Mouse (Mus musculus) limb, embryonic 11.5 days (tissue): ENCODE data around the gene Rcan1. TPM values are rescaled to one million over a fixed set of nuclear protein-coding genes. Genes with fewer than 3 reads are reported as not detected.

Experiments
- ATAC-seq: fragments of 200-750 bp; cut with Nextera tagmentation; 2 replicates; pipeline ENCODE4 v1.8.0; 2017; ENCODE audit warnings: low read depth; ENCODE audit not compliant: insufficient number of reproducible peaks, low FRiP score, low TSS enrichment
- DNase-seq: peaks from one replicate; pipeline ENCODE4 v3.0.0-alpha.2; 2015; ENCODE audit warnings: low spot score
- H3K27ac ChIP-seq: fragments of 300-500 bp; sonication (generic); replicated peaks from 2 replicates; pipeline ENCODE4 v1.5.1; 2014; ENCODE audit warnings: low read depth, mild to moderate bottlenecking, low read length
- H3K27me3 ChIP-seq: fragments of 300-500 bp; sonication (generic); 2 replicates; pipeline ENCODE4 v1.6.1; 2014; ENCODE audit warnings: mild to moderate bottlenecking, low read length, mixed read lengths; ENCODE audit not compliant: control insufficient read depth, insufficient read depth
- H3K36me3 ChIP-seq: fragments of 300-500 bp; sonication (generic); 2 replicates; pipeline ENCODE4 v1.6.1; 2014; ENCODE audit warnings: mild to moderate bottlenecking, low read length, moderate library complexity, mixed read lengths; ENCODE audit not compliant: control insufficient read depth, insufficient read depth
- H3K4me1 ChIP-seq: fragments of 300-500 bp; sonication (generic); 2 replicates; pipeline ENCODE4 v1.6.1; 2014; ENCODE audit warnings: low read length, mixed read lengths; ENCODE audit not compliant: control insufficient read depth, insufficient read depth
- H3K4me2 ChIP-seq: fragments of 300-500 bp; sonication (generic); 2 replicates; pipeline ENCODE4 v1.6.1; 2014; ENCODE audit warnings: low read depth, mild to moderate bottlenecking, moderate library complexity; ENCODE audit not compliant: severe bottlenecking
- H3K4me3 ChIP-seq: fragments of 300-500 bp; sonication (generic); 2 replicates; pipeline ENCODE4 v1.5.1; 2014; ENCODE audit warnings: low read depth, low read length
- H3K9ac ChIP-seq: fragments of 300-500 bp; sonication (generic); 2 replicates; pipeline ENCODE4 v1.6.1; 2014; ENCODE audit warnings: mild to moderate bottlenecking, low read length
- H3K9me3 ChIP-seq: fragments of 300-500 bp; sonication (generic); 2 replicates; pipeline ENCODE4 v1.6.1; 2016; ENCODE audit warnings: low read length; ENCODE audit not compliant: control insufficient read depth
- WGBS: fragments of 180-500 bp; shearing (Covaris S2); extraction: QIAGEN DNeasy Blood & Tissue Kit; methylation state at CpG from one replicate; pipeline ENCODE4 v1.1.7; 2014; 5-methylcytosine and 5-hydroxymethylcytosine counted together
- polyA plus RNA-seq: library from polyadenylated mRNA; unstranded; fragments of >200 nt; fragmentation: Nextera tagmentation; extraction: Ambion mirVana; gene quantifications from 2 replicates; pipeline ENCODE4 v1.2.1, GENCODE M21; 2014

Rcan1 gene
- polyA plus RNA-seq, 1 experiment from 2014 or later, result 33.0 TPM

DNA sequence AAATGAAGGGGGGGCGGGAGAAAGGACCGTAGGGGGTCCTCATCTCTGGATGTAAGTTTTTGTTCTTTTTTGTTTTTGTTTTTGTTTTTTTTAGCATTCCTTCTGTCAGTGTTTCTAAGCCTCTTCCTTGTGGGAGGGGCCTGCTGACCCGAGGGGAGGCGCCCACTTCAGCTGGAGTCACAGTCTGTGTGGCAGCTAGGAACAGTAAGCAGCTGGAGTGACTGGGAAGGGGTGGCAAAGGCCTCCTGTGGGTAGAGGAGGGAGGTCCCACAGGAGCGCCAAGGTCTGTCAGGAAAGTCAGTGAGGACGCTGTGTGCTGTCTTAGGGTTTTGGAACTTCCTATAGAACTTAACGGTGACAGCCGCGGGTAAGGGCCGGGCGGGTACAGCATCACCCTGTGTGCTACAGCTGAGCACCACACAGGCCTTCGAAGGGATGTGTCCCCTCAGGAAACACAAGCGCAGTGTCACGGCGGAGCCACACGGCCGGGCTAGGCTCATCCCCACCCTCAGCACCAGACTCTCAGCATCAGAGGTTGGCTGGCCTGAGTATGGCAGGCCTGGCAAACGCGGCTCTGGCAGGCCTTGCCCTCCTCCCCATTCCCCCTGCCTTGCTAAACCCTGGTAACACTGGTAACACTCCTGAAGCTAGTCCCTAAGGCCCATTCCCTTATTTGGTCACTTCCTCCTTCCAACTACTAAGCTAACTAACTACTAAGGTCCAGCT is 58.5 kb downstream of the Rcan1 start:
- no peaks in the 10 kb centered on the region for H3K27me3 ChIP-seq
- no peaks in the 10 kb centered on the region for H3K36me3 ChIP-seq
- 82% methylated on average over 19 of the region's 19 CpGs for WGBS
- no peak for DNase-seq
- H3K27ac ChIP-seq, result no peak overlapping the region
- no peak overlapping the region for H3K9ac ChIP-seq
- peaks cover 15% of the 10 kb centered on the region; the same call in 1 of the 2 replicates for H3K4me1 ChIP-seq
- no peak for ATAC-seq
- no peaks in the 10 kb centered on the region for H3K9me3 ChIP-seq
- no peak overlapping the region for H3K4me2 ChIP-seq
- no peak overlapping the region for H3K4me3 ChIP-seq

DNA sequence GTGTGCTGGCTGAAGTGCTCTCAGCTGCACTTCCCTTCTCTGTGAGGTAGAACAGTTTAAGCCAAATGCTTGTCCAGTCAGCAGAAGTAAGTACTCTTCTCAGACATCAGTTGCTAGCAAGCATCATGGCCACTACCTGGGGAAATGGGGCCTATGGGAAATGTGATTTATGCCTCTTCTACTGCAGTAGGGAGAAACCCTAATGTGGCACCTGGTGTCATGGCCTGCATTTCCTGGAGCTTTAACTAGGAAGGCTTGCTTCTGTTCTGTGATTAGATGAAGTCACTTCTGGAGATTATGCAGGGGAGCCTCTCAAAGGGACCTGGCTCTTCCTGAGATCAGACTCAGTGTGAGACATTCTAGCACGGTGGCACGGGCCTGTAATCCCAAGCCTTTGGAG is 60.3 kb downstream of the Rcan1 start:
- Histone ChIP-seq H3K4me3 (no peak overlapping the region), H3K4me1 (peaks cover 15% of the 10 kb centered on the region; the same call in 1 of the 2 replicates), H3K9ac (no peak overlapping the region), H3K27me3 (no peaks in the 10 kb centered on the region), H3K4me2 (no peak overlapping the region), H3K27ac (no peak overlapping the region), H3K36me3 (no peaks in the 10 kb centered on the region), H3K9me3 (no peaks in the 10 kb centered on the region)
- WGBS, result 80% methylated on average over 2 of the region's 2 CpGs
- DNase-seq (no peak), ATAC-seq (no peak)

DNA sequence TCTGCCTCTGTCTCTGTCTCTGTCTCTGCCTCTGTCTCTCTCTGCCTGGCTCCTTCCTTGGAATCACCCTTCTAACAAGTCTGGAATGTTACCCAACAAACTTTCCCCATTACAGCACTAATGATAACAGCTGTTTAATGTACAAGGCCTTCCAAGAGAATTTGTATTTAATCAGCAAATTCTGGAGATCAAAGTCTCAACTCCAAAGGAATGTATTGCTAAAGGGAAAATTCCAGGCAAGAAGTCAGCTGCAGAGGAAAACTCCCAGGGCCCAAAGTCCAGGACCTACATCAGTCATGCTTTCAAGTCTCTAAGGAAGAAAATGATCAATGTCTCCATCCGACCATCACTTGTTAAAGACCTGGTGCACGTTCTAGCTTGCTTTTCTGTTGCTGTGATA is 62.8 kb downstream of the Rcan1 start:
- H3K4me2 ChIP-seq, result no peak overlapping the region
- no peaks in the 10 kb centered on the region for H3K36me3 ChIP-seq
- no peaks in the 10 kb centered on the region for H3K27me3 ChIP-seq
- WGBS, result 66% methylated on average over 2 of the region's 2 CpGs
- H3K9me3 ChIP-seq, result no peaks in the 10 kb centered on the region
- H3K9ac ChIP-seq, result no peak overlapping the region
- H3K4me3 ChIP-seq, result no peak overlapping the region
- H3K27ac ChIP-seq, result no peak overlapping the region
- H3K4me1 ChIP-seq, result peaks cover 13% of the 10 kb centered on the region; the same call in 1 of the 2 replicates
- DNase-seq (no peak), ATAC-seq (no peak)

DNA sequence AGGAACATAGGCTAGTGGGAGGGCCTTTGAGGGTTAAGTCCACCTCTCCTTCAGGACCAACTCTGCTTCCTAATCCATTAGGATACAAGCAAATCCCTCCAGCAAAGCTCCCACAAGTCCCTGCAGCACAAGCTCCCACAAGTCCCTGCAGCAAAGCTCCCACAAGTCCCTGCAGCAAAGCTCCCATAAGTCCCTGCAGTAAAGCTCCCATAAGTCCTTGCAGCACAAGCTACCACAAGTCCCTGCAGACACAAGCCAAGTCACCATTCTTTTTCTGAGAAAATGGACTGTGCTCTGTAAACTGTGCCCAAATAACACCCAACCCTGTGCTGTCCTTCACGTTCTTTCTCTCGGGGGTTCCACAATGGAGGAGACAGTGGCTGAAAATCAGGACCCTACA is 66.5 kb downstream of the Rcan1 start:
- Histone ChIP-seq H3K9ac (no peak overlapping the region), H3K27me3 (no peaks in the 10 kb centered on the region), H3K36me3 (no peaks in the 10 kb centered on the region), H3K9me3 (no peaks in the 10 kb centered on the region), H3K4me3 (no peak overlapping the region), H3K27ac (no peak overlapping the region), H3K4me2 (no peak overlapping the region), H3K4me1 (peaks cover 20% of the 10 kb centered on the region; the same call in 1 of the 2 replicates)
- WGBS, result 90% methylated on average over 2 of the region's 2 CpGs
- ATAC-seq (no peak), DNase-seq (no peak)

DNA sequence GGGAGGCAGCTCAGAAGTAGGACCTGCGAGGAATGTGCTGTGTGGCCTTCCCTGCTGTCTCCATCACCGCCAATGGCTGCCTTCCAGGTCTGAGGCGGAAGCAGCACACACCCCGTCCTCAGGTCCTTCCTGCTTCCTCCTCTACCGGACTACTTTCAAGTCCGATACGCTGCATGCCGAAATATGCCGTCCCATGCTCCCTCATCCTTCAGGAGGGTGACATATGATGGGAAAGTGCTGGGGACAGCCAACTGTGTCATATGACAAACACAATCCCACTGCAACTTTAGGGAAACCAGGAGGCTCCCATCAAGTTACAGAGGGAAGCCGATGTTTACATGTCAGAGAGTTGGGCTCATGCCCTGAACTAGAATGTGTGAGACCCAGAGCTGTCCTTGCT is 67.6 kb downstream of the Rcan1 start:
- Histone ChIP-seq H3K27me3 (no peaks in the 10 kb centered on the region), H3K27ac (no peak overlapping the region), H3K9ac (no peak overlapping the region), H3K36me3 (no peaks in the 10 kb centered on the region), H3K4me1 (peaks cover 22% of the 10 kb centered on the region; the same call in 1 of the 2 replicates), H3K4me3 (no peak overlapping the region), H3K9me3 (no peaks in the 10 kb centered on the region), H3K4me2 (no peak overlapping the region)
- DNase-seq (no peak), ATAC-seq (no peak)
- 78% methylated on average over 10 of the region's 10 CpGs for WGBS

DNA sequence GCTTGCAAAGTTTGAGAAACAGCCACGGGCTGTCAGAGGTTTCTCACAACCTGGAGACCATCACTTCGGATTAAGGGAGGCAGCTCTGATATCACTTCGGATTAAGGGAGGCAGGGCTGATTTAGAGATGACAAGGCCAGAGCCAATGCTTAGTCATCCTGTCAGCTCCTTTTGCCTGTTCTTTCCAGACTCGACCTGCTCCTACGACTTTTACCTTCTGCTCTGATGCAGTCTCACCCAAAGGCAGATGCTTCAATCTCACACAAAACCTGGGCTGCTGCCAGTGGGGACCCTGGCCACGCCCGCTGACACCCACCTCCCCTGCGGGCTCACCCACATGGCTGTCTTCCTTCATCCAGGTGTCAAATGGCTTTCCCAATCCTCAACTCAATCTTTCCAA is 68.5 kb downstream of the Rcan1 start:
- Histone ChIP-seq H3K27me3 (no peaks in the 10 kb centered on the region), H3K9me3 (no peaks in the 10 kb centered on the region), H3K9ac (no peak overlapping the region), H3K27ac (no peak overlapping the region), H3K4me3 (no peak overlapping the region), H3K4me1 (peaks cover 22% of the 10 kb centered on the region; the same call in 1 of the 2 replicates), H3K4me2 (no peak overlapping the region), H3K36me3 (no peaks in the 10 kb centered on the region)
- ATAC-seq, result no peak
- DNase-seq, result no peak
- WGBS, result 31% methylated on average over 8 of the region's 8 CpGs

DNA sequence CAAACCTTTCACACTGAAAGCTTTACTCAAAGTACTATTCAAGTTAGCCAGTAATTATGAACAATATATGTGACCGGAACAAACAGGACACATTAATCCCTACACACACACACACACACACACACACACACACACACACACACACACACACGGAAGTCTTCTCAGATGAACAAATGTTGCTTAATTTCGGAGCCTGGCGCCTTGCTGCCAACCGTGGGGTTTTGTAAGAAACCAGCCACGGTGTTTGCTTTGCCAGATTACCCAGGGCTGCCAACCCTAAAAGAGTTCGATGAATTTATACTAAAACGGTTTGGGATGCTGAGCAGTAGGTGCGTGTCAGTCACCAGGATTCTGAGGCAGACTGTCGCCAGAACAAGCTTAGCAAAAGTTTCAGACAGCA is 69.5 kb downstream of the Rcan1 start:
- no peak overlapping the region for H3K27ac ChIP-seq
- no peak overlapping the region for H3K4me2 ChIP-seq
- H3K27me3 ChIP-seq, result no peaks in the 10 kb centered on the region
- no peak overlapping the region for H3K4me3 ChIP-seq
- no peak overlapping the region for H3K9ac ChIP-seq
- WGBS, result 48% methylated on average over 10 of the region's 10 CpGs
- ATAC-seq (no peak), DNase-seq (no peak)
- H3K36me3 ChIP-seq, result no peaks in the 10 kb centered on the region
- peaks cover 22% of the 10 kb centered on the region; the same call in 1 of the 2 replicates for H3K4me1 ChIP-seq
- H3K9me3 ChIP-seq, result no peaks in the 10 kb centered on the region

DNA sequence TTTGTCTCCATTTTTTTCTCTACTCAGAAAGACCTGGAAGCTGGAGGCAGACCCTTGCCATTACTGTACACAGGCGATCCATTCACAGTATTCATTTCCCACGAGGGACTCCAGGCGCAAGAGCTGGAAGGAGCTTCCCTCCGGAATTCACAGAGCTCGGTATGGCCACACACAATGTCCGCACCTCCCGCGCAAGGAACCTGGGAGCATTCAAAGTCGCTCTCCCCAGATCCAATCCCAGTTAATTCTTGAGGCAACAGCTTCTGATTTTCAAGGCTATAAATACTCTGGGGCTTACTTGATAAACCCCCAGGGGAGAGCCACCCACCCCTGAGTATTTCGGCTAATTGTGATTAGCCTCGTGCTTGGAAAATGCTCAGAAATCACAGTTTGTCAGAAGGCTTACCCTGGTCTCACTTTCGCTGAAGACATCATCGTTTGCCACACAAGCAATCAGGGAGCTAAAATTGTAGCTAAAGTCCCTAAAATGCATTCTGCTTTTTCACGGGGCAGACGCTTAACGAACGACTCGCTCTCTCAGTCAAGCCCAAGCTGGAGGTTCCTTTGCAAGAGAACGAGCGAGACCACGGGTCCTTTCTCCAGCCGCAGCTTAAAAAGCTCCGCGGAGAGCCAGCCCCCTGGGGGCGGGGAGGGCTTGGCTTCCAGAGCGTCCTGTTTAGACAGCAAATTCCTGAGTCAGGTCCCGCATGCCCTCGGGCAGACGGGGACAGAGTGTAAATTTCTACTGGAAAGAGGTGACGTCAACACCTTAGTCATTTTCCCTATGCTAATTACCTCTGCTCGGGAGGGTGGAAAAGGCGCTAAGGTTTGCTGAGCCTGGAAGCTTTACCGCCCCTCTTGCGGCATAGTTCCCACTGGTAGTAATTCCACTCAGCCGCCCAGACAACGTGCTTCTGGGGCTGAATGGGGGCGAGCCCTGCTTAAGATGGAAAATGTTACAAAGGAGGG is 70.9 kb downstream of the Rcan1 start:
- under 1% methylated on average over 37 of the region's 37 CpGs for WGBS
- H3K27ac ChIP-seq, result peak overlapping the region; percentile 32; the same call in 1 of the 2 replicates
- H3K4me3 ChIP-seq, result peak overlapping the region; percentile 23
- DNase-seq (peak; percentile 89), ATAC-seq (peak; percentile 61; the same call in 1 of the 2 replicates)
- H3K4me1 ChIP-seq, result peaks cover 22% of the 10 kb centered on the region; the same call in 1 of the 2 replicates
- H3K4me2 ChIP-seq, result peak overlapping the region; percentile 78
- 0 out of 2 replicates have a peak, but pooled peaks cover 4% of the 10 kb centered on the region for H3K36me3 ChIP-seq
- no peaks in the 10 kb centered on the region for H3K27me3 ChIP-seq
- H3K9me3 ChIP-seq, result no peaks in the 10 kb centered on the region
- H3K9ac ChIP-seq, result peak overlapping the region; percentile 34
